Mouse (Mus musculus) testis, adult 2 months (tissue): ENCODE measurements at regions not wholly inside any gene's neighbourhood (a gene's known extent, or its start where the extent isn't known, plus 50 kb on each side); places are given as distances from the start of the nearest gene placed in this dataset.

Source experiments
- H3K27ac ChIP-seq: fragments of 200-500 bp; 2 replicates; pipeline ENCODE4 v1.5.1; 2012; ENCODE audit warnings: low read depth, low read length; ENCODE audit not compliant: control insufficient read depth, insufficient read depth
- H3K27me3 ChIP-seq: fragments of 200-500 bp; 2 replicates; pipeline ENCODE4 v1.6.1; 2012; ENCODE audit warnings: mild to moderate bottlenecking, low read length, moderate library complexity; ENCODE audit not compliant: control insufficient read depth, insufficient read depth
- H3K36me3 ChIP-seq: fragments of 200-500 bp; 2 replicates; pipeline ENCODE4 v1.6.1; 2012; ENCODE audit warnings: mild to moderate bottlenecking, low read length; ENCODE audit not compliant: control insufficient read depth, insufficient read depth
- H3K4me1 ChIP-seq: fragments of 200-500 bp; 2 replicates; pipeline ENCODE4 v1.6.1; 2012; ENCODE audit warnings: low read length; ENCODE audit not compliant: control insufficient read depth, insufficient read depth
- H3K4me3 ChIP-seq: fragments of 200-500 bp; 2 replicates; pipeline ENCODE4 v1.5.1; 2012; ENCODE audit warnings: low read depth, mild to moderate bottlenecking, low read length, moderate library complexity, mixed read lengths; ENCODE audit not compliant: control insufficient read depth
- CTCF ChIP-seq: fragments of 200-500 bp; IDR thresholded peaks from 2 replicates; pipeline ENCODE4 v1.5.1; 2012; ENCODE audit warnings: low read depth, mild to moderate bottlenecking, inconsistent platforms, low read length, moderate library complexity; ENCODE audit not compliant: control insufficient read depth, insufficient read depth, insufficient replicate concordance
- POLR2A ChIP-seq: fragments of 200-500 bp; IDR thresholded peaks from 2 replicates; pipeline ENCODE4 v1.6.1; 2012; ENCODE audit warnings: low read depth, mild to moderate bottlenecking, inconsistent platforms, low read length, moderate library complexity; ENCODE audit not compliant: control insufficient read depth

GRCm38 (mm10) chr3:101518810-101519209, 85.7 kb downstream of the Atp1a1 start:
- H3K4me1 ChIP-seq, result no peaks in the 10 kb centered on the region; the same call in 1 of the 2 replicates
- TF ChIP-seq POLR2A, result no peak
- no peak for TF ChIP-seq CTCF
- H3K27me3 ChIP-seq, result no peaks in the 10 kb centered on the region
- H3K36me3 ChIP-seq, result no peaks in the 10 kb centered on the region
- H3K27ac ChIP-seq, result no peak overlapping the region
- no peak overlapping the region for H3K4me3 ChIP-seq

GRCm38 (mm10) chr3:101517547-101517946, 86.9 kb downstream of the Atp1a1 start:
- Histone ChIP-seq H3K4me3 (no peak overlapping the region), H3K36me3 (no peaks in the 10 kb centered on the region), H3K4me1 (no peaks in the 10 kb centered on the region; the same call in 1 of the 2 replicates), H3K27ac (no peak overlapping the region), H3K27me3 (no peaks in the 10 kb centered on the region)
- TF ChIP-seq CTCF, result no peak
- TF ChIP-seq POLR2A, result no peak

GRCm38 (mm10) chr3:101516781-101517499, 87.5 kb downstream of the Atp1a1 start:
- H3K36me3 ChIP-seq, result no peaks in the 10 kb centered on the region
- no peak overlapping the region for H3K27ac ChIP-seq
- H3K27me3 ChIP-seq, result no peaks in the 10 kb centered on the region
- no peak overlapping the region for H3K4me3 ChIP-seq
- no peak for TF ChIP-seq CTCF
- TF ChIP-seq POLR2A, result no peak
- no peaks in the 10 kb centered on the region; the same call in 1 of the 2 replicates for H3K4me1 ChIP-seq

- H3K36me3 ChIP-seq, result no peaks in the 10 kb centered on the region
- TF ChIP-seq POLR2A, result no peak
- no peak for TF ChIP-seq CTCF
- no peak overlapping the region for H3K4me3 ChIP-seq
Measured at GRCm38 (mm10) chr3:101515566-101515965, 88.9 kb downstream of the Atp1a1 start.

GRCm38 (mm10) chr3:101513611-101514311, 90.7 kb downstream of the Atp1a1 start:
- TF ChIP-seq POLR2A (no peak), CTCF (no peak)
- H3K36me3 ChIP-seq, result no peaks in the 10 kb centered on the region
- peak overlapping the region; percentile 10; the same call in 1 of the 2 replicates for H3K27ac ChIP-seq
- no peaks in the 10 kb centered on the region for H3K27me3 ChIP-seq
- H3K4me1 ChIP-seq, result no peaks in the 10 kb centered on the region; the same call in 1 of the 2 replicates
- H3K4me3 ChIP-seq, result no peak overlapping the region

More at GRCm38 (mm10) chr3:101515566-101515965, 88.9 kb downstream of the Atp1a1 start:
- H3K27ac ChIP-seq, result no peak overlapping the region
- H3K27me3 ChIP-seq, result no peaks in the 10 kb centered on the region
- no peaks in the 10 kb centered on the region; the same call in 1 of the 2 replicates for H3K4me1 ChIP-seq
